Mouse (Mus musculus): Measurements from ENCODE around the gene Dstn. TPM values are rescaled to one million over a fixed set of nuclear protein-coding genes. Genes with fewer than 3 reads are reported as not detected.
A peak's percentile ranks its signal among the peaks of the same experiment; 100 is the strongest.

Gene Dstn
- total and polyA plus RNA-seq, 2 experiments: 27.5 to 252 TPM

DNA sequence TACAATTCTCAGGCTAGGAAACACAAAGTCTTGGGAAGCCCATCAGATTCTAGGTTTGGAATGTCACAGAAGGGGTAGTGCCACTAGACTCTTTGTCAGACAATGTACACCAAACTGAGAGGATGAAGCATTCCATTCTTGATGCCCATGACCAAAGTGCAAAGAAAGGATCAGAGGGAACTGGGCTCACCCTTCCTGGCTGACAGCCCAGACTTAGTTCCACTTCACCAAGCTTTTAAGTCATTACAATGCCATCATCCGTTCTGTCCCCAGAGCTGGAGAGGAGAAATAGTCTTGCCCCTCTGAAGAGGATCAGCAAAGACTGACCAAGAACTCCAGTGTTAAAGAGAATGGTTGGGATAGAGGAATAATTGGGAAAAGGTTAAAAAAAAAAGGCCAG lies 75.9 kb downstream of the Dstn start:
- Histone ChIP-seq H3K27ac (replicated peaks; ENCODE audit: insufficient read depth, low read depth, low read length) (no peak overlapping the region), H3K36me3 (ENCODE audit: control insufficient read depth, insufficient read depth, low read length) (peaks cover 11% of the 10 kb centered on the region), H3K9ac (ENCODE audit: low read depth, low read length) (no peak overlapping the region), H3K4me3 (ENCODE audit: insufficient read depth, low read depth, low read length) (no peak overlapping the region), H3K27me3 (ENCODE audit: control insufficient read depth, insufficient read depth, low read length) (no peaks in the 10 kb centered on the region), H3K4me1 (ENCODE audit: control insufficient read depth, insufficient read depth, low read length) (peaks cover 20% of the 10 kb centered on the region), H3K79me2 (ENCODE audit: control insufficient read depth, insufficient read depth, low read length) (peaks cover 67% of the 10 kb centered on the region)
- WGBS: 7% methylated on average over 1 of the region's 1 CpGs
- peak; percentile 67 for DNase-seq (ENCODE audit: extremely low read depth, low read depth, low spot score)
- TF ChIP-seq CTCF (IDR thresholded peaks at IDR 0.05; ENCODE audit: low read depth, low read length): no peak
- no peak for TF ChIP-seq POLR2A (IDR thresholded peaks at IDR 0.05; ENCODE audit: extremely low read depth, insufficient read depth, low read length)

- no peaks in the 10 kb centered on the region for H3K27me3 ChIP-seq (ENCODE audit: control insufficient read depth, insufficient read depth, low read length)
- H3K79me2 ChIP-seq (ENCODE audit: control insufficient read depth, insufficient read depth, low read length): peaks cover 63% of the 10 kb centered on the region
- H3K4me1 ChIP-seq (ENCODE audit: control insufficient read depth, insufficient read depth, low read length): peaks cover 20% of the 10 kb centered on the region
- no peak for DNase-seq (ENCODE audit: extremely low read depth, low read depth, low spot score)
- no peak overlapping the region for H3K9ac ChIP-seq (ENCODE audit: low read depth, low read length)
- no peak overlapping the region for H3K4me3 ChIP-seq (ENCODE audit: insufficient read depth, low read depth, low read length)
- 47% methylated on average over 7 of the region's 7 CpGs for WGBS
- no peak for TF ChIP-seq POLR2A (IDR thresholded peaks at IDR 0.05; ENCODE audit: extremely low read depth, insufficient read depth, low read length)
- no peak for TF ChIP-seq CTCF (IDR thresholded peaks at IDR 0.05; ENCODE audit: low read depth, low read length)
- no peak overlapping the region for H3K27ac ChIP-seq (replicated peaks; ENCODE audit: insufficient read depth, low read depth, low read length)
- H3K36me3 ChIP-seq (ENCODE audit: control insufficient read depth, insufficient read depth, low read length): peaks cover 7% of the 10 kb centered on the region
Measured at GRCm38 (mm10) chr2:143991964-143992672, 77.0 kb downstream of the Dstn start.

Other genes starting within 250 kb of the Dstn start
- 0.07 and 0.09 TPM in 2 replicates for gene Bfsp1, start 52.1 kb upstream of the Dstn start, total RNA-seq (2014; rRNA removed)
- 0.04 and 0.05 TPM in 2 replicates for gene Bfsp1, start 52.1 kb upstream of the Dstn start, polyA plus RNA-seq (2012; rRNA removed)
- gene Rrbp1, start 95.9 kb downstream of the Dstn start, total RNA-seq (2014; rRNA removed): 141 and 147 TPM in 2 replicates
- 67.4 and 109 TPM in 2 replicates for gene Rrbp1, start 95.9 kb downstream of the Dstn start, polyA plus RNA-seq (2012; rRNA removed)
- gene Banf2, start 117.7 kb downstream of the Dstn start, total RNA-seq (2014; rRNA removed): not detected in 2 replicates
- gene Banf2, start 117.7 kb downstream of the Dstn start, polyA plus RNA-seq (2012; rRNA removed): not detected in 2 replicates